Mouse (Mus musculus) olfactory bulb, adult 2 months (tissue): ENCODE data around the gene Cd81. TPM values are rescaled to one million over a fixed set of nuclear protein-coding genes. Genes with fewer than 3 reads are reported as not detected.

Experiments used
- H3K27ac ChIP-seq: fragments of 200-500 bp; 2 replicates; pipeline ENCODE4 v1.5.1; 2012; ENCODE audit warnings: low read depth, low read length; ENCODE audit not compliant: insufficient read depth
- H3K4me1 ChIP-seq: fragments of 200-500 bp; 2 replicates; pipeline ENCODE4 v1.6.1; 2012; ENCODE audit warnings: low read length; ENCODE audit not compliant: control insufficient read depth, insufficient read depth
- H3K4me3 ChIP-seq: fragments of 200-500 bp; 2 replicates; pipeline ENCODE4 v1.5.1; 2012; ENCODE audit warnings: mild to moderate bottlenecking, low read depth, low read length, moderate library complexity; ENCODE audit not compliant: insufficient read depth
- CTCF ChIP-seq: fragments of 200-500 bp; IDR thresholded peaks from 2 replicates; pipeline ENCODE4 v1.5.1; 2012; ENCODE audit warnings: low read depth, mild to moderate bottlenecking, low read length, moderate library complexity; ENCODE audit not compliant: insufficient read depth
- POLR2A ChIP-seq: fragments of 200-500 bp; IDR thresholded peaks from 2 replicates; pipeline ENCODE4 v1.6.1; 2012; ENCODE audit warnings: mild to moderate bottlenecking, low read depth, low read length, moderate library complexity; ENCODE audit not compliant: insufficient read depth
- WGBS: fragments of 180-500 bp; shearing (Covaris S2); methylation state at CpG from one replicate; pipeline ENCODE4 v1.1.7; 2018; 5-methylcytosine and 5-hydroxymethylcytosine counted together
- polyA plus RNA-seq: library from polyadenylated mRNA; stranded (reverse); fragments of >200 nt; gene quantifications from 2 replicates; pipeline ENCODE4 v1.2.4, GENCODE M21; 2012; ENCODE audit warnings: low replicate concordance; ENCODE audit not compliant: missing spikeins, insufficient read depth, insufficient read length

The Cd81 gene
- polyA plus RNA-seq, 1 experiment = not detected

GRCm38 (mm10) chr7:143031816-143032215 lies 20.7 kb upstream of the Cd81 start:
- no peaks in the 10 kb centered on the region for H3K4me1 ChIP-seq
- no peak overlapping the region for H3K4me3 ChIP-seq
- TF ChIP-seq CTCF (no peak), POLR2A (no peak)
- H3K27ac ChIP-seq = no peak overlapping the region
- 29% methylated on average over 1 of the region's 1 CpGs for WGBS

GRCm38 (mm10) chr7:143033581-143033980 lies 19.0 kb upstream of the Cd81 start:
- TF ChIP-seq CTCF = no peak
- no peak for TF ChIP-seq POLR2A
- H3K27ac ChIP-seq = no peak overlapping the region
- WGBS = 67% methylated on average over 4 of the region's 4 CpGs
- no peak overlapping the region for H3K4me3 ChIP-seq
- H3K4me1 ChIP-seq = no peaks in the 10 kb centered on the region

GRCm38 (mm10) chr7:143034112-143034511 lies 18.4 kb upstream of the Cd81 start:
- no peak overlapping the region for H3K27ac ChIP-seq
- no peaks in the 10 kb centered on the region for H3K4me1 ChIP-seq
- 98% methylated on average over 2 of the region's 2 CpGs for WGBS
- H3K4me3 ChIP-seq = no peak overlapping the region
- no peak for TF ChIP-seq POLR2A
- no peak for TF ChIP-seq CTCF

- Histone ChIP-seq H3K4me1 (no peaks in the 10 kb centered on the region), H3K27ac (no peak overlapping the region), H3K4me3 (no peak overlapping the region)
- 92% methylated on average over 8 of the region's 8 CpGs for WGBS
- TF ChIP-seq CTCF (no peak), POLR2A (no peak)
These were observed 17.8 kb upstream of the Cd81 start for GRCm38 (mm10) chr7:143034519-143035450.

GRCm38 (mm10) chr7:143036787-143037186 lies 15.8 kb upstream of the Cd81 start:
- TF ChIP-seq CTCF (no peak), POLR2A (no peak)
- H3K4me3 ChIP-seq = no peak overlapping the region
- H3K4me1 ChIP-seq = 0 out of 2 replicates have a peak, but pooled peaks cover 6% of the 10 kb centered on the region
- H3K27ac ChIP-seq = no peak overlapping the region
- WGBS = 87% methylated on average over 3 of the region's 3 CpGs

GRCm38 (mm10) chr7:143037306-143037705 lies 15.2 kb upstream of the Cd81 start:
- H3K4me3 ChIP-seq = no peak overlapping the region
- no peak for TF ChIP-seq CTCF
- no peak for TF ChIP-seq POLR2A
- H3K4me1 ChIP-seq = peaks cover 9% of the 10 kb centered on the region; the same call in 1 of the 2 replicates
- WGBS = 92% methylated on average over 4 of the region's 4 CpGs
- no peak overlapping the region for H3K27ac ChIP-seq

GRCm38 (mm10) chr7:143038174-143038931 lies 14.2 kb upstream of the Cd81 start:
- WGBS = 94% methylated on average over 3 of the region's 3 CpGs
- TF ChIP-seq POLR2A = no peak
- no peak for TF ChIP-seq CTCF
- H3K4me1 ChIP-seq = peaks cover 11% of the 10 kb centered on the region
- H3K27ac ChIP-seq = no peak overlapping the region
- no peak overlapping the region for H3K4me3 ChIP-seq

- Histone ChIP-seq H3K4me3 (no peak overlapping the region), H3K27ac (no peak overlapping the region), H3K4me1 (peaks cover 11% of the 10 kb centered on the region)
- TF ChIP-seq CTCF (no peak), POLR2A (no peak)
- 99% methylated on average over 3 of the region's 3 CpGs for WGBS
These were observed 12.0 kb upstream of the Cd81 start for GRCm38 (mm10) chr7:143040561-143040960.
